Mouse (Mus musculus): ENCODE measurements around the gene Rgs9bp.

DNA sequence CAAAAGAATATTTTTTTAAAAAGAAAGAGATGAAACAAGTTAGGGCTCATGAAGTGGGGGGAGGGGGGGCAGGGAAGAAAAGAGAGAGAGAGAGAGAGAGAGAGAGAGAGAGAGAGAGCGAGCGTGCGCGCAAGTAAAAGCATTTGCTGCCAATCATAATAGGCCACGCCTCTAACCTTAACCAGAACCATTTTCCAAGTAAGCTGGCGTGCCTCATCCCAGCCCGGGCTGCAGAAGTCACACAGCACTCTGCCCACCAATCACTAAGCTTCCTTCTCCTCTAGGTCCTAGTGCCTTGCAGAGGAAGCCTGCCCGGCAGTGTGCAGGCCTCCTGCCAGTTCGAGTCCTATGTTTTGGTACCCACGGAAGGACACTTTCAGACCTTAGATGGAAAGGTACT, 14.6 kb upstream of the Rgs9bp start:
- TF ChIP-seq MYOG (IDR thresholded peaks at IDR 0.05; ENCODE audit: control insufficient read depth, extremely low read depth, insufficient read length): no peak
- no peak for TF ChIP-seq CTCF (IDR thresholded peaks at IDR 0.05; ENCODE audit: control insufficient read depth, insufficient read depth, insufficient read length)
- no peak for TF ChIP-seq MAX (IDR thresholded peaks at IDR 0.05)
- TF ChIP-seq MYOD1 (IDR thresholded peaks at IDR 0.05; ENCODE audit: control insufficient read depth, insufficient read length, low read depth): no peak
- no peak for TF ChIP-seq CEBPB (IDR thresholded peaks at IDR 0.05; ENCODE audit: low read depth)
- no peak for TF ChIP-seq USF1 (IDR thresholded peaks at IDR 0.05; ENCODE audit: low read depth)

Data from C2C12 (cell line).